Mouse (Mus musculus) heart, adult 10 weeks (tissue): ENCODE results near the gene Exosc6. TPM values are rescaled to one million over a fixed set of nuclear protein-coding genes. Genes with fewer than 3 reads are reported as not detected.

Experiments used
- polyA plus RNA-seq: library from polyadenylated mRNA; stranded (reverse); fragments of 350-450 nt; fragmentation: Illumina TruSeq; extraction: RNeasy Lipid Tissue Mini Kit (QIAGEN cat#74804); gene quantifications from one replicate; pipeline ENCODE4 v1.2.3, GENCODE M21; 2014; ENCODE audit warnings: low read depth, low replicate concordance

Gene Exosc6
- polyA plus RNA-seq: not detected

GRCm38 (mm10) chr8:111056158-111056663 is at the start of gene Exosc6:
Gene Exosc6 (plus strand): TSS chr8:111056339.

GRCm38 (mm10) chr8:111031572-111031971 is 24.6 kb upstream of the Exosc6 start, which contains the start of gene Ddx19b:
Gene Ddx19b (minus strand): TSS chr8:111031751.

GRCm38 (mm10) chr8:111032916-111033315 is 23.2 kb upstream of the Exosc6 start, which contains the start of gene Aars:
Gene Aars (plus strand): TSS chr8:111033144.

GRCm38 (mm10) chr8:111092326-111092725 is 36.2 kb downstream of the Exosc6 start, which contains the start of gene Clec18a:
Gene Clec18a (minus strand): TSS chr8:111092426.

GRCm38 (mm10) chr8:111093865-111094718 is 38.0 kb downstream of the Exosc6 start, which contains the start of gene Pdpr:
Gene Pdpr (plus strand): TSS chr8:111094630.

Other genes starting within 250 kb of the Exosc6 start
- 54.9 TPM for gene Cog4, start 209.7 kb upstream of the Exosc6 start, polyA plus RNA-seq
- gene Sf3b3, start 209.6 kb upstream of the Exosc6 start, polyA plus RNA-seq: 30.5 TPM
- 4.2 TPM for gene Fuk, start 153.9 kb upstream of the Exosc6 start, polyA plus RNA-seq
- 14.7 TPM for gene St3gal2, start 136.4 kb upstream of the Exosc6 start, polyA plus RNA-seq
- 27.1 TPM for gene Ddx19a, start 58.5 kb upstream of the Exosc6 start, polyA plus RNA-seq
- gene Ddx19b, start 24.6 kb upstream of the Exosc6 start, polyA plus RNA-seq: 7.5 TPM
- gene Aars, start 23.2 kb upstream of the Exosc6 start, polyA plus RNA-seq: 27.4 TPM
- gene Clec18a, start 36.1 kb downstream of the Exosc6 start, polyA plus RNA-seq: 2.8 TPM
- gene Pdpr, start 38.3 kb downstream of the Exosc6 start, polyA plus RNA-seq: 52.7 TPM
- gene Glg1, start 202.9 kb downstream of the Exosc6 start, polyA plus RNA-seq: 57.9 TPM
- gene Rfwd3, start 243.9 kb downstream of the Exosc6 start, polyA plus RNA-seq: 17.4 TPM